Mouse (Mus musculus): Measurements from ENCODE around the gene Smco4.

DNA sequence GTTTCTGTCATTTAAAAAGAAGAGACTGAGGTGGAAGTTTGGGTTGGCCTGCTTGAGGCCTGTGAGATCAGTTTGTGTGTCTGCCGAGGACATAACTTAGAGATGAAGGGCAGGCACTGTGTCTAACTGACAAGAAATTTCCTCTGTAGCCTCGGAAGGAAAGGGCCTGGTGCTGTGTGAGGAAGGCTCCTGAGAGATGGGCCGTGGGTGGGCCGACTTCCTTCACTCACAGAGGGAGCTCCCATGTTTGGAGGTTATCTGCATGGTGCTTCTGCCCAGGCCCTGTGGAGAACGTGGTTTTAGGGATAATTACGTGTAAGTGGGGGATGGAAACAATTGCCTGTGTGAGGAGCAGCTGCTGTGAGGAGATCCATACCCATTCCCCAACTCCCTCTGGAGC lies 10.6 kb downstream of the Smco4 start:
- no peak for TF ChIP-seq POLR2A (IDR thresholded peaks at IDR 0.05; ENCODE audit: extremely low read depth, insufficient read depth, low read length)
- TF ChIP-seq CTCF (IDR thresholded peaks at IDR 0.05; ENCODE audit: low read depth, low read length) = no peak
